Mouse (Mus musculus): Measurements from ENCODE around the gene Efl1.

DNA sequence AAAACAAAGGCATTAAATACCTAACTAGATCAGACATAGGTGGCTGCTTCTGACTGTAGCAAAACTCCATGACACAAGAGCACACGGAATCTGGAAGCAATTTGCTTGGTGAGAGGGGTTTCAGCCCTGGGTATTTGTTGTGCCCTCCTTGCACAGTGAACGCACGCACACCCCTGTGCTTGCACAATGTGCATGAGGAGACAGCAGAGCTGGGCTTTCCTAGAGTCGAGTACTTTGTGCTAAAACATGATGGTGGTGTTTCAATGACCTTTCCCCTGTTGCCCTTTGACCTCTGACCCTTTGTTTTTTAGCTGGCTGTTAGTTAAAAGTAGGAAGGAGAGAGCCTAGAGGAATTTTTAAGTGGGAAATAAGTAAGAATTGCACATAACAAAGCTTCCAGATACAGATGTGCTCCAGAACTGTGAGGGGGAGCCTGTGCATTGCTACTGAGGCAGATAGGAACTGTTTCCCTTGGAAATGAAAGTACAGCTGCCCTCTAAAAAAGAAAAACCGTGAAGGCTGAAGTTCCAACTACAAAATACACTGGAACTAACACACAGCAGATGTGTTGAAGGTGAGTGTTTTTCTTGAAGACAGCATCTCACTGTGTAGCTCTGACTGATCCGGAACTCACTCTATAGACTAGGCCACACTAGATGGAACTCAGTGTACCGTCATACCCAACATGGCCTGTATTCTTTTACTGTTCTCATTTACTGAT lies 74.9 kb downstream of the Efl1 start:
- TF ChIP-seq POLR2A (IDR thresholded peaks at IDR 0.05; ENCODE audit: borderline replicate concordance, control insufficient read depth, low read depth, low read length) (no peak), CTCF (IDR thresholded peaks at IDR 0.05; ENCODE audit: control insufficient read depth, insufficient read depth, low read length) (no peak)

Measured in bone marrow, adult 2 months (tissue).